Mouse (Mus musculus): ENCODE measurements around the gene Tsc1.

- TF ChIP-seq MAFK (IDR thresholded peaks at IDR 0.05; ENCODE audit: insufficient read depth, low read depth, low read length) = no peak
- TF ChIP-seq ZNF384 (IDR thresholded peaks at IDR 0.05; ENCODE audit: low read depth, low read length) = no peak
- TF ChIP-seq CHD2 (IDR thresholded peaks at IDR 0.05; ENCODE audit: low read depth, low read length) = no peak
- no peak for TF ChIP-seq HCFC1 (IDR thresholded peaks at IDR 0.05; ENCODE audit: borderline replicate concordance, insufficient read depth, low read length)
- no peak for TF ChIP-seq ZC3H11A (IDR thresholded peaks at IDR 0.05; ENCODE audit: borderline replicate concordance, low read depth, low read length)
These were observed 39.7 kb downstream of the Tsc1 start for GRCm38 (mm10) chr2:28680710-28681109.

Measured in ES-E14 (cell line).